In genomic region chr5:96161263-96161577, GRCm38 (mm10) we compare ENCODE assay signal across 8 mouse cellular contexts. TPM values are rescaled to one million over a fixed set of nuclear protein-coding genes. Genes with fewer than 3 reads are reported as not detected.
DNase-seq lines count a peak whose midpoint lies in the region; ATAC-seq lines count a peak whose summit lies in the region.

No protein-coding gene starts in this region.

- peak overlapping the region; percentile 93 for H3K4me3 ChIP-seq in lung, embryonic 15.5 days
- H3K4me3 ChIP-seq in intestine, embryonic 15.5 days (replicated peaks): peak overlapping the region; percentile 99
- H3K4me3 ChIP-seq in neural tube, embryonic 13.5 days: peak overlapping the region; percentile 97

- H3K9ac ChIP-seq in lung, embryonic 15.5 days: peak overlapping the region; percentile 98
- peak overlapping the region; percentile 99 for H3K9ac ChIP-seq in intestine, embryonic 15.5 days
- peak overlapping the region; percentile 99 for H3K9ac ChIP-seq in neural tube, embryonic 13.5 days

- peak overlapping the region; percentile 76 for H3K4me2 ChIP-seq in lung, embryonic 15.5 days
- H3K4me2 ChIP-seq in intestine, embryonic 15.5 days (replicated peaks): peak overlapping the region; percentile 67
- H3K4me2 ChIP-seq in neural tube, embryonic 13.5 days: peak overlapping the region; percentile 81

- H3K27me3 ChIP-seq in lung, embryonic 15.5 days: no peaks in the 10 kb centered on the region
- no peaks in the 10 kb centered on the region for H3K27me3 ChIP-seq in intestine, embryonic 15.5 days (replicated peaks)
- H3K27me3 ChIP-seq in neural tube, embryonic 13.5 days: no peaks in the 10 kb centered on the region

- 2% methylated on average over 36 of the region's 45 CpGs for WGBS in lung, embryonic 15.5 days
- 1% methylated on average over 45 of the region's 45 CpGs for WGBS in intestine, embryonic 15.5 days
- WGBS in neural tube, embryonic 13.5 days: 1% methylated on average over 32 of the region's 45 CpGs

- no peaks in the 10 kb centered on the region for H3K9me3 ChIP-seq in lung, embryonic 15.5 days
- no peaks in the 10 kb centered on the region for H3K9me3 ChIP-seq in intestine, embryonic 15.5 days
- no peaks in the 10 kb centered on the region for H3K9me3 ChIP-seq in neural tube, embryonic 13.5 days

- peak; percentile 5 for DNase-seq in adrenal gland, adult 8-10 months
- DNase-seq in adrenal gland, postnatal 14 days: no peak
- no peak for DNase-seq in lung, postnatal 25 days (ENCODE audit: low spot score)
- no peak for DNase-seq in T-cell, adult 2 months (ENCODE audit: low spot score)

- H3K27ac ChIP-seq in lung, embryonic 15.5 days: peak overlapping the region; percentile 99
- peak overlapping the region; percentile 100 for H3K27ac ChIP-seq in intestine, embryonic 15.5 days
- peak overlapping the region; percentile 99 for H3K27ac ChIP-seq in neural tube, embryonic 13.5 days (replicated peaks)

- peaks cover 23% of the 10 kb centered on the region for H3K4me1 ChIP-seq in lung, embryonic 15.5 days
- H3K4me1 ChIP-seq in intestine, embryonic 15.5 days (replicated peaks): peaks cover 8% of the 10 kb centered on the region; the same call in 1 of the 2 replicates
- H3K4me1 ChIP-seq in neural tube, embryonic 13.5 days (replicated peaks): peaks cover 12% of the 10 kb centered on the region

- ATAC-seq in lung, embryonic 15.5 days (ENCODE audit: borderline replicate concordance, extremely low read depth, low FRiP score, low TSS enrichment): peak; percentile 15; the same call in 1 of the 2 replicates
- no peak for ATAC-seq in intestine, embryonic 15.5 days
- ATAC-seq in neural tube, embryonic 13.5 days (ENCODE audit: low read depth): peak; percentile 44
- no peak for ATAC-seq in activated CD4-positive, CD25-positive, alpha-beta regulatory T cell, adult 4 months

- no peaks in the 10 kb centered on the region for H3K36me3 ChIP-seq in lung, embryonic 15.5 days
- no peaks in the 10 kb centered on the region for H3K36me3 ChIP-seq in intestine, embryonic 15.5 days
- no peaks in the 10 kb centered on the region for H3K36me3 ChIP-seq in neural tube, embryonic 13.5 days

RNA-seq across cellular contexts. Expression of gene Cnot6l, which starts 2.8 kb away (rescaled TPM):
- 10 to 100 TPM; 65.1 to 82.6 (median 74.7) TPM for total RNA-seq in adrenal gland, adult 8-10 months (2022)
- 86.3 and 94.8 TPM in 2 replicates for total RNA-seq in adrenal gland, postnatal 14 days (2021)
- 22.9 and 23.4 TPM in 2 replicates for polyA plus RNA-seq in lung, embryonic 15.5 days (2015; fragmentation: Nextera tagmentation; extraction: Ambion mirVana)
- 22.7 and 26.0 TPM in 2 replicates for polyA plus RNA-seq in intestine, embryonic 15.5 days (2015; fragmentation: Nextera tagmentation; extraction: Ambion mirVana)
- 13.0 and 13.7 TPM in 2 replicates for polyA plus RNA-seq in neural tube, embryonic 13.5 days (2015; fragmentation: Nextera tagmentation; extraction: Ambion mirVana)
- polyA plus RNA-seq in activated CD4-positive, CD25-positive, alpha-beta regulatory T cell, adult 4 months (2017; shearing (Covaris generic)): 10 to 100 TPM; 77.2 to 84.4 TPM

RNA-seq across cellular contexts. Expression of gene Mrpl1, which starts 48.1 kb away (rescaled TPM):
- total RNA-seq in adrenal gland, adult 8-10 months (2022): 10 to 100 TPM; 16.3 to 22.2 (median 22.1) TPM
- 22.2 and 23.2 TPM in 2 replicates for total RNA-seq in adrenal gland, postnatal 14 days (2021)
- 18.6 and 19.6 TPM in 2 replicates for polyA plus RNA-seq in lung, embryonic 15.5 days (2015; fragmentation: Nextera tagmentation; extraction: Ambion mirVana)
- polyA plus RNA-seq in intestine, embryonic 15.5 days (2015; fragmentation: Nextera tagmentation; extraction: Ambion mirVana): 27.5 and 28.9 TPM in 2 replicates
- polyA plus RNA-seq in neural tube, embryonic 13.5 days (2015; fragmentation: Nextera tagmentation; extraction: Ambion mirVana): 17.1 and 17.7 TPM in 2 replicates
- polyA plus RNA-seq in activated CD4-positive, CD25-positive, alpha-beta regulatory T cell, adult 4 months (2017; shearing (Covaris generic)): 10 to 100 TPM; 17.4 to 20.5 TPM

Comparison
In these comparisons a context has a peak if more than half of its experiments do, and no peak if none do; other contexts are left out.
1. ATAC-seq: peak in lung, embryonic 15.5 days (single experiment) and neural tube, embryonic 13.5 days (single experiment); none in intestine, embryonic 15.5 days (single experiment) and activated CD4-positive, CD25-positive, alpha-beta regulatory T cell, adult 4 months (single experiment).
2. Peak in every context shown above with its lines, with median percentiles within 50 percentile points of each other: H3K27ac ChIP-seq, H3K4me2 ChIP-seq, H3K4me3 ChIP-seq and H3K9ac ChIP-seq.